Mouse (Mus musculus): ENCODE data around the gene Syt13.

The Syt13 gene

GRCm38 (mm10) chr2:92914933-92915553 is at the start of gene Syt13:
TSS of gene Syt13 (plus strand) at chr2:92915098.
- DNase-seq (ENCODE audit: low read depth in 1 of 2, low spot score in 2 of 2), result no peak

GRCm38 (mm10) chr2:92866616-92867015 is 48.3 kb upstream of the Syt13 start:
- DNase-seq (ENCODE audit: low read depth in 1 of 2, low spot score in 2 of 2), result no peak

- DNase-seq (ENCODE audit: low read depth in 1 of 2, low spot score in 2 of 2), result no peak
Measured at GRCm38 (mm10) chr2:92870139-92870836, 44.6 kb upstream of the Syt13 start.

- no peak for DNase-seq (ENCODE audit: low read depth in 1 of 2, low spot score in 2 of 2)
Measured at GRCm38 (mm10) chr2:92871093-92871686, 43.7 kb upstream of the Syt13 start.

GRCm38 (mm10) chr2:92872652-92873051 is 42.2 kb upstream of the Syt13 start:
- no peak for DNase-seq (ENCODE audit: low read depth in 1 of 2, low spot score in 2 of 2)

DNA sequence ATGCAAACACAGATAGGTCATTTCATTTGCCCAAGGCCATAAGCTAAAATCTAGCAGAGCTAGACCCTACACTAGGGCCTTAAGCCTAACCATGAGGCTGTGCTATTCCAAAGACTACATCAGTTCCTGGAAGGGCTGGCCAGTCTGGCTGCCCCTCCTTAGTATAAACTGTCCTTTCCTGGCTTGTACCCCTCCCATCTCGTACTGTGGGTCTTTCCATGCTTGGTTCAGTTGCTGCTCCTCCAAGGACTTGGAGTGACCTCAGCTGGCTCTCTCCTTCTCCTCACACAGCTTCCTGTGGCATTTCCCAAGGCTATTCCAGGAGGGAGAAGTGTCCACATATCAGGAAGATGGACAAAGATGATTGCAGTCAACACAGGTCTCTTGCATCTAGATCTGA is 40.3 kb upstream of the Syt13 start:
- no peak for DNase-seq (ENCODE audit: low read depth in 1 of 2, low spot score in 2 of 2)

DNA sequence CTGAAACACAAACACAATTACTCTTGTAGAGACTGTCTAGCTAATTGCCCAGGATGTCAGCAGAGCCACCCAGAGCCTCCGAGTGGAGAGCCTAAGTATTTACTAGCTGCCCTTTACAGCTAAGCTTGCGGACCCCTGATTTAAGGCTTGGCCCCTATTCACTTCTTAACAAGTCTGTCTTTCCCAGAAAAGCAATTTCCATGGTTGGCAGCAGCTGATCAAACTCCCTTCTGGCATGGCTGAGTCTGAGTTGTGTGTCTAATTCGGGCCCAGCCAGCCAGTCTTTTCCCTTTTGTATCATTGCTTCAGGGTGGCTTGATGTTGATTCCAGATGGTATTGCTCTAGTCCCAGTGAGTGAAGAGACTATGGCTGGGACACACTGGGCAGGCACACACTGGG is 37.4 kb upstream of the Syt13 start:
- DNase-seq (ENCODE audit: low read depth in 1 of 2, low spot score in 2 of 2), result no peak

DNA sequence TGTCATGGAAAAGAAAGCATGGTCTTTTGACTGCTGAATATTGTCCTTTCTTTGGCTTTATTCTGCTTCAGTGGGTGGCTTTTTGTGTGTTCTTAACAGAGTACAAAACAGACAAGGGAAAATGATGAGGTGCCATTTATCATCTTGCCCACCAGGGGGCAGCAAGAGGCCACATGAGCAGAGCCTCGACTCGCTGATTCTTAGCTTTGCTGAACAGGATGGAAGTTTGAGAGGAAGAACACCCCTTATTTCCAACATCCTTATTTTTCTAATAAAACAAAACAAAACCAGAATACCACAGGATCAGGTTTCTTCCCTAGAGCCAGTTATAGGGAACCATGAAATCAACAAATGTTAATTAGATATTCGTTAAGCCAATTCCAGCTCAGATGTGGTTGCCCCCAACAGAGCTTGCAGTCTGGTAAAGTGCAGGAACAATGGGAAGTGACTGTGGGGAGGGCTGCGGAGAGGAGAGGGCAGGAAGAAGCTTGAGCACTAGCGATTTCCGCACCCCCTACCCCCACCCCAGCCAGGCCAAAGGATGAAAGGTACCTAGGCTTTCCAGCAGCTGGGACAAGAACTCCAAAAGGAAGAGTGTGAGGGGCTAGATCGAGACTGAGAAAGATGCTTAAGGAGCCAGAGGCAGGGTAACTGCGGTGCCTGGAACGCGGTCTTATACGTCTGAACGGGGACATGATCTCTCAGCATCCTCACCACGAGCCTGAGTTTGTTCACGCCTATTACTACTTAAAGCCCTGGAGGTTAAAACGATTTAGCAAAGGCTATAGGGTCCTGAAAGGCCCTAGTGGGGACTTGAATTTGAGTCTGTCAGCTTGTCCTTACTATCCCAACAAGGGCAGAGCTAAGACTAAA is 31.6 kb upstream of the Syt13 start:
- DNase-seq (ENCODE audit: low read depth in 1 of 2, low spot score in 2 of 2), result no peak

- DNase-seq (ENCODE audit: low read depth in 1 of 2, low spot score in 2 of 2), result no peak
Measured at GRCm38 (mm10) chr2:92883912-92884243, 31.0 kb upstream of the Syt13 start.

- DNase-seq (ENCODE audit: low read depth in 1 of 2, low spot score in 2 of 2), result no peak
Measured at GRCm38 (mm10) chr2:92884976-92885375, 29.9 kb upstream of the Syt13 start.

GRCm38 (mm10) chr2:92886862-92887261 is 28.0 kb upstream of the Syt13 start:
- no peak for DNase-seq (ENCODE audit: low read depth in 1 of 2, low spot score in 2 of 2)

DNA sequence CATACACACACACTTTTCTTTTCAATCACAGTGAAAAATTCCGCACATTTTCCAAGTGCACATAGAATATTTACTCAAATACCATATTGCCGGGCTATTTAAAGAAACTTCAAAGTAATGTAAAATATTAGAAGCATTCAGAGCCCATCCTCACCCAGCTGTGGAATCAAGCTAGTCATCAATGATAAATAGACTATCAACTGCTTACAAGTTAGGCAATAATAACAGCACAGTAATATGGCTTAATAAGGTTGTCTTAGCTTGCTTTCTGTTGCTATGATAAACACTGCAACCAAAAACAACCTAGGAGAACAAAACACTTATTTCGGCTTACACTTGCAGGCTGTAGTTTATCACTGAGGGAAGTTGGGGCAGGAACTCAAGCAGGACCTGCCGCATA is 22.4 kb upstream of the Syt13 start:
- DNase-seq (ENCODE audit: low read depth in 1 of 2, low spot score in 2 of 2), result no peak

GRCm38 (mm10) chr2:92903650-92904049 is 11.2 kb upstream of the Syt13 start:
- no peak for DNase-seq (ENCODE audit: low read depth in 1 of 2, low spot score in 2 of 2)

- no peak for DNase-seq (ENCODE audit: low read depth in 1 of 2, low spot score in 2 of 2)
Measured at GRCm38 (mm10) chr2:92904307-92904859, 10.5 kb upstream of the Syt13 start.

- no peak for DNase-seq (ENCODE audit: low read depth in 1 of 2, low spot score in 2 of 2)
Measured at GRCm38 (mm10) chr2:92910371-92910770, 4.5 kb upstream of the Syt13 start.

DNA sequence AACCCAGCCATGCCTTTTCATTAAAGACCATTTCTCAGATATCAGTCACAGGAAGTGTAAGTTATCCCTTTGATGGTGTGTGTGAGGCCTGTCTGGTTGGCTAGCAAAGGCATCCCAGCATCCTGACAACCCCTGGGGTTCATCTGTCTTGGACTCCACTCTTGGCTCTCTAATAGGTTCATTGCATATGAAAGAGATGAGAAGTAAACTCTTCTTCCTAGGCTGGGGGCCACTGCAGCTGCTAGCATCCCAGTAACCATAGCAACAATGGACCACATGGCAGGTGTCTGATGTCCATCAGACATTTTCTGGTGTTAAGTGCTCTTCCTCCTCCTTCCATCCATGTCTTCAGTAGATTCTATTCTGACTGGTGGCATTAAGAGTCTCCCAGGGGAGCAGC is 2.6 kb upstream of the Syt13 start:
- no peak for DNase-seq (ENCODE audit: low read depth in 1 of 2, low spot score in 2 of 2)

- DNase-seq (ENCODE audit: low read depth in 1 of 2, low spot score in 2 of 2), result no peak
Measured at GRCm38 (mm10) chr2:92913295-92913694, 1.6 kb upstream of the Syt13 start.

DNA sequence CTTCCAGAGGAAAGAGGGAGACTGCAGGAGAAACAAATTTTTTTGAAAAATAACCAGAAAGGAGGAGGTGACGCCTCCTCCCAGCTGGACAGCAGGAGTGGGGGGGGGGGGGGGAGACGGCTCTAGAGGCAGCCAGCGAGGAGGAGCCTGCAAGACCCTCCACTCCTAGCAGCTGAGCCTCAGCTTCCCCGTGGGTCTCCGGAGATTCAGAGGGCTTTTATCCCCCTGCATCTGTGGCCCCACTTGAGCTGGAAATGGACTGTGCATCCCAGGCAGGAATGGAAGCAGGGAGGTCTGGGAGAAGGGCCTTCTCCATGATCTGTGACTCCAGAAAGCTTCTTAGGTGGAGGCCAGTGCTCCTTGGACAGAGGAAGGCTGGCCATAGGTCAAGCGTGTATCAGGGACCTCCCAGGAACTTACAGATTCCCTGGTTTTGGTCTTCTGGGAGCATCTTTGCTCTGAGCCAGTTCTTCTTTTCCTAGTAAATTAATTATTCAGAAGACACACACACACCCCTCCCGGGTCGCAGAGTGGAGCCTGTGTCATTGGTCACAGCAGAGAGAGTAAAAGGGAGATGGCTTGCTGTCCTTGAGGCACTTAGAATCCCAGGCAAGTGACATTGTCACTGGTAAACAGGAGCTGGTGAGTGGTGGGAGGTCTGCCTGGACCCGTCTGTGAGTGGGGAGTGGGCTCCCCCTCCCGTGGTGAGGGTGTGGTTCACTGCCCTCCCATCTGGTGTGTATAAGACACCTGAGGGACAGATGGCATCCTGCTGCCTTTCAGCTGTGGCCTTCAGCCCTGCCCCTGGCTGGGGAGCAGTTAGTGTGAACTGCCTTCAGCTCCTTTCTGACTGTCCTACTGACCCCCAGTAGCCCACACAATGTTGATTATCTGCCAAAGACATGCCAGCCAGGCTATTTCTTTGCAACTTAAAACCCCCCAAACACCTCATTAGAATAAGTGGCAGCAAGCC is 1.0 kb downstream of the Syt13 start:
- DNase-seq (ENCODE audit: low read depth in 1 of 2, low spot score in 2 of 2), result no peak

DNA sequence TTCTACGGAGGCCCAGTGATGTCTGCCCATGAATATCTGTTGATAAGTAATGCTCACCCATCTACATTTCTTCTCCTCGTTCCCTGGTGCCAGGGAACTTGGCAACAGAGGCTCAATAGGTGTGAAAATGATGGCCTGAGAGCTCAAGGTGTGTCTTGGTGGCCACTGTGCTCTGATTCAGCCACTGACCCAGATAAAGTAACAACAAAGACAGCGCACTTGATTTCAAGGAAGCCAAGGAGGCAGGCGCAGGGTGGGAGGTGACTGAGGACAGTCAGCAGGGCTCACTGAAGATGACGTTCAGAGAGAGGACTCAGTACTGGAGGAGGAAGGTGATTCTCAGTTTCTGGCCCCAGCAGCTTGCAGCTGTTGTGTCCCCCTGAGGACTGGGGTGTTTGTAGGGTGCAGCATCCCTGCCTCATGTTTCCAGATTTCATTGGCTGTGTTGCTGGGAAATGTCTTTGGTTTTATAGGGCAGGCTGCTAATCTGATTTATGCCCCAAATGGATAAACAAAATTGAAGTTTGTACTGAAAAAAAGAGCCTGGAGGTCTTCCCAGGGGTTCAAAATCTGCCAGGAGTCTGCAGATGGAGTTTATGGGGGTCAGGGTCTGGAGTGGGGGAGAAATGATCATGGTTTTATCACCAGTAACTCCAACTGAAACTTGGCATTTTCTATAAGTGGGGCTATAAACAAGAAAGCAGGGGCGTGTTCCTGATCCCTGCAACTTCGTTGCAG is 2.7 kb downstream of the Syt13 start:
- DNase-seq (ENCODE audit: low read depth in 1 of 2, low spot score in 2 of 2), result no peak

GRCm38 (mm10) chr2:92920709-92921108 is 5.8 kb downstream of the Syt13 start:
- no peak for DNase-seq (ENCODE audit: low read depth in 1 of 2, low spot score in 2 of 2)

Measured in monocyte, adult 2 months (primary cell).